In the genomic region with DNA sequence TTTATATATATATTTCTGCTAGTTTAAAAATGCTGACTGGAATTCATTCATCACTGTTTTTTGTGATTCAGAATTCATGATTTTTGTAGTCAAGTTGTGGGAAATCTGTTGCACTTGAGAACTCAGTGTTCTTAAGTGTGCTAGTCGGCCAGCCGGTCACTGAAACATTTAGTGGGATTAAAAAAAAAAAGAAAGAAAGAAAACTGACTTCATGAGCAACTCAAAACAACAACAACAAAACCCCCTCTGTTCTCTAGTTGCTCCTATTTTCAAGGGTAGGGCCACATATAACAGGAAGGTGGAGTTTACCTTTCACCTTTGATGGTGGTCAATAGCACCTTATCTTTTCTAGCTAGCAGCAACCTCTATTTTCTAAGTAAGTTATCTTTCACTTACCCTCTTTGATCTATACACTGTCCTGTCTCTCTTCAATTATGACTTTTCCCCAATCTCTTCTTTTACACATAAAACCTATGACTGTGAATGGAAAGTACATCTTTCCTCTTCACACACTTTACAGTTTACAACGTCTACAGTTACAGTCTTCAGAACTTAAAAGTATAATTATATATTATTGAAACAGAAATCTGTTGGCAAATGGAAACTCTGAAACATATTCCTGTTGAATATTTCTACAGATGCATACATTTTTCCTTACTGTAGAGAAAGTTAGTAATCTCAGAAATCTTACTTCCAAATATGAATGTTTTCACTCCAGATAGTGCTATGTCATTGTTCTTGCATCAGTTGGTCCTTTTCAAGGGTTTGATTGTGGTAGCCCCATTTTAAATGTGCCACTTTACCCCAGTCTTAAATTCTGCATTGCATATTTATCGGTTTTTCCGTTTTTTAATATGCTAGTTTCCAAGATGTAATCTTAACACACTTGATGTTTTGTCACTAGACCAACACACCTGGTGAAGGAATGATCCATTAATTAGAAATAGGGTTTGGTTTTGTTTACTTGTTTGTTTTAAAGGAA, we compare ENCODE assay signal across 9 mouse cellular contexts. TPM values are rescaled to one million over a fixed set of nuclear protein-coding genes. Genes with fewer than 3 reads are reported as not detected.
DNase-seq lines count a peak whose midpoint lies in the region; ATAC-seq and TF ChIP-seq lines count a peak whose summit lies in the region.
"Had no signal": no experiment of that assay in that cellular context is flagged by ENCODE, and none has a peak within 500 bp of the region (broad histone marks: within the 10 kb centered on the region; RNA-seq: fewer than 3 reads in every experiment).

No protein-coding gene starts in this region.

- H3K9ac ChIP-seq in forebrain, embryonic 12.5 days, result peak overlapping the region; percentile 33; the same call in 1 of the 2 replicates
- 0 out of 2 replicates have a peak overlapping the region, but pooled peaks have one; percentile 3 for H3K9ac ChIP-seq in liver, embryonic 11.5 days (ENCODE audit: low read depth, low read length)

- WGBS in forebrain, embryonic 12.5 days, result 36% methylated on average over 5 of the region's 5 CpGs
- 38% methylated on average over 5 of the region's 5 CpGs for WGBS in liver, embryonic 11.5 days

- H3K9me3 ChIP-seq in forebrain, embryonic 12.5 days, result no peaks in the 10 kb centered on the region
- H3K9me3 ChIP-seq in liver, embryonic 11.5 days (ENCODE audit: control insufficient read depth, low read length), result no peaks in the 10 kb centered on the region

- ATAC-seq in forebrain, embryonic 12.5 days (ENCODE audit: low FRiP score), result no peak
- ATAC-seq in liver, embryonic 11.5 days (replicated peaks; ENCODE audit: low FRiP score), result no peak

- peak overlapping the region; percentile 99 for H3K4me2 ChIP-seq in forebrain, embryonic 12.5 days
- peak overlapping the region; percentile 98 for H3K4me2 ChIP-seq in liver, embryonic 11.5 days

- peak overlapping the region; percentile 96 for H3K4me3 ChIP-seq in gastrocnemius, adult 2 months
- H3K4me3 ChIP-seq in forebrain, embryonic 12.5 days (replicated peaks), result peak overlapping the region; percentile 96
- H3K4me3 ChIP-seq in liver, embryonic 11.5 days (ENCODE audit: low read depth, low read length), result peak overlapping the region; percentile 51

- no peaks in the 10 kb centered on the region for H3K36me3 ChIP-seq in forebrain, embryonic 12.5 days (replicated peaks)
- no peaks in the 10 kb centered on the region; the same call in 1 of the 2 replicates for H3K36me3 ChIP-seq in liver, embryonic 11.5 days (ENCODE audit: control insufficient read depth, insufficient read depth, low read length)

- no peaks in the 10 kb centered on the region for H3K27me3 ChIP-seq in forebrain, embryonic 12.5 days
- H3K27me3 ChIP-seq in liver, embryonic 11.5 days (replicated peaks; ENCODE audit: control insufficient read depth, insufficient read depth, low read length), result no peaks in the 10 kb centered on the region

- peak overlapping the region; percentile 52 for H3K27ac ChIP-seq in gastrocnemius, adult 2 months
- H3K27ac ChIP-seq in forebrain, embryonic 12.5 days, result no peak overlapping the region
- H3K27ac ChIP-seq in liver, embryonic 11.5 days (ENCODE audit: low read depth, low read length), result no peak overlapping the region

- TF ChIP-seq CTCF in gastrocnemius, adult 2 months (IDR thresholded peaks at IDR 0.05), result no peak

- no peak for DNase-seq in gastrocnemius, adult 2 months
- DNase-seq in gastrocnemius, postnatal 36 days, result no peak
- DNase-seq in 3T3-L1 (ENCODE audit: low read depth, low spot score), result peak; percentile 61
- no peak for DNase-seq in liver, embryonic 11.5 days (ENCODE audit: low spot score)
- DNase-seq in thymus, postnatal 14 days, result no peak
- DNase-seq in spleen, postnatal 36 days (ENCODE audit: low spot score in 2 of 2), result no peak
- no peak for DNase-seq in frontal cortex, adult 2 months (ENCODE audit: extremely low spot score in 1 of 2, low spot score in 1 of 2)
- DNase-seq: kidney, adult 11 months had no signal

- intact Hi-C loops in gastrocnemius, adult 2 months (cut with DNase I), result loop anchor here (5.0 to 10.0 kb wide), 4 partner anchors 158 to 574 kb away; a partner anchor contains a TSS
- intact Hi-C loops in gastrocnemius, postnatal 36 days (cut with DNase I), result loop anchor here (5.0 to 10.0 kb wide), 5 partner anchors 68 to 366 kb away; a partner anchor contains a TSS

- peaks cover 20% of the 10 kb centered on the region for H3K4me1 ChIP-seq in forebrain, embryonic 12.5 days
- H3K4me1 ChIP-seq in liver, embryonic 11.5 days (replicated peaks; ENCODE audit: control insufficient read depth, insufficient read depth, low read length), result peaks cover 6% of the 10 kb centered on the region

RNA-seq across cellular contexts. Expression of a gene that starts 4.5 kb away (rescaled TPM):
- 10 to 100 TPM; 22.6 to 22.9 TPM for total RNA-seq in gastrocnemius, adult 2 months (2021)
- total RNA-seq in gastrocnemius, postnatal 36 days (2021), result 10 to 100 TPM; 19.9 to 21.9 TPM
- polyA plus RNA-seq in forebrain, embryonic 12.5 days (2016; fragmentation: Nextera tagmentation; extraction: Ambion mirVana), result 12.0 and 14.8 TPM in 2 replicates
- polyA plus RNA-seq in liver, embryonic 11.5 days (2014; fragmentation: Nextera tagmentation; extraction: Ambion mirVana), result 10.6 and 10.7 TPM in 2 replicates
- polyA plus RNA-seq in frontal cortex, adult 2 months (2012; rRNA removed), result 11.0 and 12.0 TPM in 2 replicates
